ENCODE assay signal across 9 mouse cellular contexts in the genomic region with DNA sequence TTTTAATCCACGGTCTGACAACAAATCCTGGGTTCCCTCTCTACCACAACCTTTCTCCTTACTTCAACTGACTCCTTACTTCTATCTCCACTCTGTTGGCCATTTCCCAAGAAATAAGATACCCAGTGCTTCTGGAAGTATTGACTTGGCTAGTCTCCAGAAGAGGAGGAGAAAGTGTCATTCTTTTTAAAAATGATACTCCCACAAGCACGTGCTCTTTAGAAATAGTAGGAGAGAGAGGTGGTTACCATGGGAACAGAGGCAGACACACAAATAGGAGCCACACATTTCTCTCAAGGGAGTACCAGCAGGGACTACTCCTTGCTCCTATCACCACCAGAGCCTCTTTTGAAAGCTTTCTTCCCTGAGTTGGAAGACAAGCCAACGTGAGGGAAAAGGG.
A peak's percentile ranks its signal among the peaks of the same experiment; 100 is the strongest.
DNase-seq lines count a peak whose midpoint lies in the region; TF ChIP-seq lines count a peak whose summit lies in the region.
"Had no signal": no experiment of that assay in that cellular context is flagged by ENCODE, and none has a peak within 500 bp of the region (broad histone marks: within the 10 kb centered on the region; RNA-seq: fewer than 3 reads in every experiment).

No protein-coding gene starts in this region.

- 50% methylated on average over 3 of the region's 3 CpGs for WGBS in thymus, adult 2 months

- intact Hi-C loops in left cerebral cortex, postnatal 14 days (cut with DNase I): no loop called here

- no peaks in the 10 kb centered on the region for H3K4me1 ChIP-seq in thymus, adult 2 months (replicated peaks; ENCODE audit: control insufficient read depth, insufficient read depth, low read length)

- peak; percentile 2 for DNase-seq in adrenal gland, adult 2 months
- no peak for DNase-seq in adrenal gland, postnatal 25 days
- peak; percentile 72 for DNase-seq in left cerebral cortex, adult 11 months (ENCODE audit: low spot score)
- DNase-seq in left cerebral cortex, adult 18-20 months (ENCODE audit: low spot score in 2 of 2): no peak
- peak; percentile 17 for DNase-seq in embryo, embryonic 9.5 days (ENCODE audit: extremely low spot score)
- peak; percentile 44 to 84 for DNase-seq in left cerebral cortex, postnatal 14 days (ENCODE audit: low spot score in 2 of 2)
- no peak for DNase-seq in spleen, postnatal 4 days (ENCODE audit: low spot score in 2 of 2)
- no peak for DNase-seq in thymus, adult 2 months

- no peak for TF ChIP-seq CTCF in thymus, adult 2 months (IDR thresholded peaks at IDR 0.05; ENCODE audit: borderline replicate concordance, control insufficient read depth, extremely low read depth, insufficient read depth, low read length, poor library complexity)

- H3K27ac ChIP-seq in thymus, adult 2 months (ENCODE audit: control insufficient read depth, insufficient read depth, low read length): no peak overlapping the region
- H3K27ac ChIP-seq: midbrain, embryonic 12.5 days had no signal

- no peak overlapping the region for H3K4me3 ChIP-seq in thymus, adult 2 months (ENCODE audit: control insufficient read depth, insufficient read depth, low read length)
- H3K4me3 ChIP-seq: midbrain, embryonic 12.5 days had no signal

- no peaks in the 10 kb centered on the region for H3K27me3 ChIP-seq in thymus, adult 2 months (ENCODE audit: control insufficient read depth, insufficient read depth, low read length)

- no peak for TF ChIP-seq POLR2A in thymus, adult 2 months (IDR thresholded peaks at IDR 0.05; ENCODE audit: control insufficient read depth, extremely low read depth, insufficient read depth, low read length, poor library complexity)

- no peaks in the 10 kb centered on the region for H3K36me3 ChIP-seq in thymus, adult 2 months (ENCODE audit: control insufficient read depth, insufficient read depth, low read length)
- H3K36me3 ChIP-seq: midbrain, embryonic 12.5 days had no signal

Comparison
In these comparisons a context has a peak if more than half of its experiments do, and no peak if none do; other contexts are left out.
1. DNase-seq: peak in adrenal gland, adult 2 months (single experiment), left cerebral cortex, adult 11 months (single experiment), embryo, embryonic 9.5 days (single experiment) and left cerebral cortex, postnatal 14 days (2 of 2); none in adrenal gland, postnatal 25 days (single experiment), left cerebral cortex, adult 18-20 months (0 of 2), spleen, postnatal 4 days (0 of 2) and thymus, adult 2 months (single experiment).